Mouse (Mus musculus) kidney, adult 8-10 months (tissue): ENCODE measurements around the gene Olfr1130.
"Not testable (repeated sequence)": the region's sequence is repeated elsewhere in the genome, so short reads cannot be mapped to it uniquely, and the experiment has no call there.

ENCODE experiments used
- DNase-seq, 2 experiments: peaks; one replicate each; pipeline ENCODE4 v3.0.0; 2022

Olfr1130 gene

DNA sequence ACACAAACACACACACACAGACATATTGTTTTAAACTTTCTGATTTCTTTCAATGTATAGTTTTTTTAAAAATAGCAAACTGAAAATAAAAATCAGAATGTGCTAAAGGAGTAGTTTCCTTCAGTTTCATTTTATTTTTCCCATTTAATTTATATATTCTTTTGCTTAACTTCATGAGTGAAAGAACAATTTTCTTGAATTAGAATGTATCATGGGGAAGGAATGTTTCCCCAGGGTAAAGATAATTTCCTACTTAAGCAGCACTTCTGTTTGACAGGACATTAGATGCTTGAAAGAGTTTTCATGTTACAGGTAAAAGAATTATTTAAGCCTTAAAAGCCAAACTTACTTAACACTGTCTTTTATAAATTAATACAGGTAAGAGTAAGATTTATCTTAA, at the start of gene Olfr1130:
Olfr1130 (plus strand) TSS at position 301 of the 400 bp plus-strand sequence.
- DNase-seq = not testable (repeated sequence)

DNA sequence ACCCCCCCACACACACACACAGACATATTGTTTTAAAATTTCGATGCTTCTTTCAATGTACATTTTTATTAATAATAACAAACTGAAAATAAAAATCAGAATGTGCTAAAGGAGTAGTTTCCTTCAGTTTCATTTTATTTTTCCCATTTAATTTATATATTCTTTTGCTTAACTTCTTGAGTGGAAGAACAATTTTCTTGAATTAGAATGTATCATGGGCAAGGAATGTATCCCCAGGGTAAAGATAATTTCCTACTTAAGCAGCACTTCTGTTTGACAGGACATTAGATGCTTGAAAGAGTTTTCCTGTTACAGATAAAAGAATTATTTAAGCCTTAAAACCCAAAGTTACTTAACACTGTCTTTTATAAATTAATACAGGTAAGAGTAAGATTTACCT, 32.4 kb upstream of the Olfr1130 start, which contains the start of gene Olfr1129:
Olfr1129 (plus strand) TSS at position 301 of the 400 bp plus-strand sequence.
- not testable (repeated sequence) for DNase-seq

DNA sequence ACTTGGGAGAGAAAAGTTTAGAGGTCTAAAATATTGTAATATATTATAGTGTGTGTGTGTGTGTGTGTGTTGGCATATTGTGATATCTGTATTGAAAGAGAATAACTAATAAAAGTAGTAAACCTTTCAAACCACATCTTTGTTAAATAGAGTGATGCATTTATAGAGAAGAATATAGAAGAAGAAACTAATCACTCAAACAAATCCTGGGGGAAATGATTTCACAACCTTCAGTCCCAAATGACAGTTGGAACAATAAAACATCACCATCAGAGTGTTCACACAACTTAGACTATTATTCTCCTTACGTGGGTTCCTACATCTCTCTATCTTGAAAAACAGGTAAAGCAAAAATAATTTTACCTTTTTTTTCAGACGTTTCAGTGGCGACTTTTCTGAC, 20.8 kb downstream of the Olfr1130 start, which contains the start of gene Olfr1131:
Olfr1131 (plus strand) TSS at position 301 of the 400 bp plus-strand sequence.
- DNase-seq = no peak

DNA sequence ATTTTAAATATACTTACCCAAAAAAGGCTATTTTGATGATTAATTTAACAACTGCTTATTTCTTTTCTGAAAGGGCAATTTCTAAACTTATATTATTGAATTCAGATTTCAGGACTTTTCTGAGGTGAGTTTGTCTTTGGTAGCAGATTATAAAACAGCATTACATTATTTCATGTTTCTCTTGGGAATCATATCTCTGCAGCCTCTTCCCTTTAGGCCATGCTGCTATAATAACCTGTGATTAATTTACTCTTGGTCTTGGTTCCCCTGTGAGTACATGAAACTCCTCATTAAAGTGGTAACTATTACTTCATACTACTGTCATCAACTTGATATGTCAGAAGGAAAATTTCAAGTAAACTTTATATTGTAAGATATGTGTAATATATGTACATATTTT, 31.4 kb downstream of the Olfr1130 start, which contains the start of gene Olfr1132:
Olfr1132 (minus strand) TSS at position 101 of the 400 bp plus-strand sequence.
- no peak for DNase-seq

DNA sequence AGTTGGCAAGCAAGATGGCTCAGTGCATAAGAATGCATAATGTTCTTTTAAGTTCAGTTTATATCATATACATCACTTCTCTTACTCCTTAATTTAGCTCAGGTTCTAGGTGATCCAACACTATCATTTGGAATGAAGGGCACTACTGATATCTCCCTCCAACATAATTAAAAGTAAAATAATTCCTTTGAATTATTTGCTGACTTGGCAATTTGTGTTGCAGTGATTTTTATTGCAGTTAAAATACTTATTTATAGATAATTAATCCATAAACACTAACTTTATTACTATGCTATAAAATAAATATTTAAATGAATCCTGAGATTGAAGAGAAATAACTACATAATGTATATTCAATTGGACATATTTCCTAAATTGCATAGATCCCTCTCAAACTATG, 36.4 kb downstream of the Olfr1130 start:
- no peak for DNase-seq

DNA sequence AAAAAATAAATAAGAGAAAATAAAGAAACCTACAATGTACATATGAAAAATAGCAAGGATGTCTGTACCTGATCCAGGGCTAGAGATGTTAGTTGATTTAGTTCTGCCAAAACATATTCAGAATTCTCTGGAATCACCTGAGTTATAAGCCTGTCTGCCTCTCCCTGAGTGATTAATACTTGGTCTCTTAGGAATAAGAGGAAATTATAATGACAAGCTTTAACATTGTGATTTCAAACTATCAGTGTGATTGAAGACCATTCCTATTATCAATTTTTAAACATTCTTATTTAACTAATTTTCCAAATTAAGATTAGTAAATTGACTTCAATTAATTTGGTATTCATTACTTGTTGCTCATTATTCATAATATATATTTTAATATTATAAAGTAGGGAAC, 41.3 kb downstream of the Olfr1130 start, which contains the start of gene Olfr1133:
Olfr1133 (minus strand) TSS at position 101 of the 400 bp plus-strand sequence.
- DNase-seq = no peak

DNA sequence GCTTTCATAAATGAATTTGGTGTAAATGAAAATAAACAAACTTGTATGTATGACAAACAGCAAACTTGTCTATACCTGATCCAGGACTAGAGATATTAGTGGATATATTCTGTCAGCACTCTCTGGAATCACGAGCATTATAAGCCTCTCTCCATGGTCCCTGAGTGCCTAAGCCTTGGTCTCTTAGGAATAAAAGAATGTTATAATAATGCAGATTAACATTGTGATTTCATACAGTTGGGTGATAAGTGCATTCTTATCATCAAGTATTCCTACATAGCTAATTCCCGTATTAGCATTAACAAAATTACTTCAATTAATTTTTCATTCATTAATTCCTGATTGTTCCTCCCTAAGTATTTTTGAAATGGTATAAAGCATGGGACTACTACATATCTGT, 52.3 kb downstream of the Olfr1130 start, which contains the start of gene Olfr1134:
Olfr1134 (minus strand) TSS at position 101 of the 400 bp plus-strand sequence.
- DNase-seq = no peak
